Mouse (Mus musculus) midbrain, embryonic 11.5 days (tissue): ENCODE measurements around the gene Krtap2-4. TPM values are rescaled to one million over a fixed set of nuclear protein-coding genes. Genes with fewer than 3 reads are reported as not detected.
"Not testable (repeated sequence)": the region's sequence is repeated elsewhere in the genome, so short reads cannot be mapped to it uniquely, and the experiment has no call there.

Experiments
- ATAC-seq: fragments of 200-750 bp; cut with Nextera tagmentation; 2 replicates; pipeline ENCODE4 v1.8.0; 2017; ENCODE audit warnings: moderate TSS enrichment, moderate library complexity; ENCODE audit not compliant: low FRiP score
- DNase-seq: peaks from one replicate; pipeline ENCODE4 v3.0.0; 2015; ENCODE audit warnings: low spot score; ENCODE audit errors: missing footprints
- H3K27ac ChIP-seq: fragments of 300-500 bp; sonication (generic); 2 replicates; pipeline ENCODE4 v1.5.1; 2014; ENCODE audit warnings: low read depth, low read length
- H3K27me3 ChIP-seq: fragments of 300-500 bp; sonication (generic); 2 replicates; pipeline ENCODE4 v1.6.1; 2014; ENCODE audit warnings: mild to moderate bottlenecking, low read length, moderate library complexity, mixed read lengths; ENCODE audit not compliant: control insufficient read depth, insufficient read depth
- H3K36me3 ChIP-seq: fragments of 300-500 bp; sonication (generic); 2 replicates; pipeline ENCODE4 v1.6.1; 2014; ENCODE audit warnings: mild to moderate bottlenecking, low read length, moderate library complexity, mixed read lengths; ENCODE audit not compliant: control insufficient read depth, insufficient read depth
- H3K4me1 ChIP-seq: fragments of 300-500 bp; sonication (generic); 2 replicates; pipeline ENCODE4 v1.6.1; 2014; ENCODE audit warnings: low read length; ENCODE audit not compliant: control insufficient read depth, insufficient read depth
- H3K4me2 ChIP-seq: fragments of 300-500 bp; sonication (generic); 2 replicates; pipeline ENCODE4 v1.6.1; 2014; ENCODE audit warnings: mild to moderate bottlenecking, moderate library complexity
- H3K4me3 ChIP-seq: fragments of 300-500 bp; sonication (generic); 2 replicates; pipeline ENCODE4 v1.5.1; 2014; ENCODE audit warnings: low read depth, low read length
- H3K9ac ChIP-seq: fragments of 300-500 bp; sonication (generic); 2 replicates; pipeline ENCODE4 v1.6.1; 2014; ENCODE audit warnings: low read length
- H3K9me3 ChIP-seq: fragments of 300-500 bp; sonication (generic); 2 replicates; pipeline ENCODE4 v1.6.1; 2016; ENCODE audit warnings: low read length; ENCODE audit not compliant: control insufficient read depth
- WGBS: fragments of 180-500 bp; shearing (Covaris S2); extraction: QIAGEN DNeasy Blood & Tissue Kit; methylation state at CpG from one replicate; pipeline ENCODE4 v1.1.7; 2014; 5-methylcytosine and 5-hydroxymethylcytosine counted together
- polyA plus RNA-seq: library from polyadenylated mRNA; unstranded; fragments of >200 nt; fragmentation: Nextera tagmentation; extraction: Ambion mirVana; gene quantifications from 2 replicates; pipeline ENCODE4 v1.2.1, GENCODE M21; 2014

The Krtap2-4 gene
- polyA plus RNA-seq: not detected in 2 replicates

- WGBS: 74% methylated on average over 3 of the region's 3 CpGs
- Histone ChIP-seq H3K4me1 (no peaks in the 10 kb centered on the region), H3K9ac (no peak within 1 kb of the TSS), H3K27me3 (no peaks in the 10 kb centered on the region), H3K27ac (no peak within 1 kb of the TSS), H3K36me3 (no peaks in the 10 kb centered on the region), H3K4me3 (no peak within 1 kb of the TSS), H3K4me2 (no peak within 1 kb of the TSS), H3K9me3 (no peaks in the 10 kb centered on the region)
- ATAC-seq (no peak), DNase-seq (no peak)
Observed at GRCm38 (mm10) chr11:99614796-99615363, at the start of gene Krtap2-4. TSS of gene Krtap2-4 (minus strand) at chr11:99614846.

GRCm38 (mm10) chr11:99662802-99663201 is 48.2 kb upstream of the Krtap2-4 start:
- Histone ChIP-seq H3K4me2 (no peak overlapping the region), H3K27me3 (no peaks in the 10 kb centered on the region), H3K9ac (no peak overlapping the region), H3K4me3 (no peak overlapping the region), H3K9me3 (no peaks in the 10 kb centered on the region), H3K36me3 (no peaks in the 10 kb centered on the region), H3K27ac (no peak overlapping the region), H3K4me1 (no peaks in the 10 kb centered on the region)
- WGBS: 88% methylated on average over 10 of the region's 10 CpGs
- DNase-seq: no peak
- ATAC-seq: no peak

GRCm38 (mm10) chr11:99659256-99659655 is 44.6 kb upstream of the Krtap2-4 start:
- Histone ChIP-seq H3K9me3 (no peaks in the 10 kb centered on the region), H3K9ac (no peak overlapping the region), H3K4me2 (no peak overlapping the region), H3K4me1 (no peaks in the 10 kb centered on the region), H3K4me3 (no peak overlapping the region), H3K27me3 (no peaks in the 10 kb centered on the region), H3K36me3 (no peaks in the 10 kb centered on the region), H3K27ac (no peak overlapping the region)
- 92% methylated on average over 4 of the region's 4 CpGs for WGBS
- no peak for DNase-seq
- ATAC-seq: no peak

- not testable (repeated sequence) for H3K27me3 ChIP-seq, H3K4me1 ChIP-seq, H3K4me3 ChIP-seq, H3K9ac ChIP-seq, ATAC-seq, H3K36me3 ChIP-seq, H3K4me2 ChIP-seq, DNase-seq, H3K27ac ChIP-seq, H3K9me3 ChIP-seq
- WGBS: 68% methylated on average over 10 of the region's 10 CpGs
Observed at GRCm38 (mm10) chr11:99658467-99659010, 43.9 kb upstream of the Krtap2-4 start, which contains the start of gene Gm11563. TSS of gene Gm11563 (minus strand) at chr11:99658960.

GRCm38 (mm10) chr11:99657051-99657450 is 42.4 kb upstream of the Krtap2-4 start:
- Histone ChIP-seq H3K27ac (no peak overlapping the region), H3K36me3 (no peaks in the 10 kb centered on the region), H3K27me3 (no peaks in the 10 kb centered on the region), H3K9ac (no peak overlapping the region), H3K4me2 (no peak overlapping the region), H3K4me3 (no peak overlapping the region), H3K9me3 (no peaks in the 10 kb centered on the region), H3K4me1 (no peaks in the 10 kb centered on the region)
- WGBS: 57% methylated on average over 5 of the region's 5 CpGs
- ATAC-seq: no peak
- no peak for DNase-seq

GRCm38 (mm10) chr11:99650136-99650535 is 35.5 kb upstream of the Krtap2-4 start, which contains the start of gene Gm11555:
TSS of gene Gm11555 (minus strand) at chr11:99650236.
- H3K4me3 ChIP-seq: no peak within 1 kb of the TSS
- no peaks in the 10 kb centered on the region for H3K4me1 ChIP-seq
- no peaks in the 10 kb centered on the region for H3K9me3 ChIP-seq
- no peaks in the 10 kb centered on the region for H3K36me3 ChIP-seq
- DNase-seq (no peak), ATAC-seq (no peak)
- H3K9ac ChIP-seq: no peak within 1 kb of the TSS
- H3K27ac ChIP-seq: no peak within 1 kb of the TSS
- 81% methylated on average over 2 of the region's 2 CpGs for WGBS
- H3K27me3 ChIP-seq: no peaks in the 10 kb centered on the region
- H3K4me2 ChIP-seq: no peak within 1 kb of the TSS

- Histone ChIP-seq H3K4me2 (no peak overlapping the region), H3K27ac (no peak overlapping the region), H3K9me3 (no peaks in the 10 kb centered on the region), H3K4me1 (no peaks in the 10 kb centered on the region), H3K27me3 (no peaks in the 10 kb centered on the region), H3K4me3 (no peak overlapping the region), H3K9ac (no peak overlapping the region), H3K36me3 (no peaks in the 10 kb centered on the region)
- DNase-seq (no peak), ATAC-seq (no peak)
- WGBS: 92% methylated on average over 15 of the region's 15 CpGs
Observed at GRCm38 (mm10) chr11:99646444-99646843, 31.8 kb upstream of the Krtap2-4 start.

- H3K4me1 ChIP-seq: no peaks in the 10 kb centered on the region
- H3K9ac ChIP-seq: no peak overlapping the region
- WGBS: 86% methylated on average over 3 of the region's 3 CpGs
- H3K4me3 ChIP-seq: no peak overlapping the region
- H3K36me3 ChIP-seq: no peaks in the 10 kb centered on the region
- no peaks in the 10 kb centered on the region for H3K27me3 ChIP-seq
- ATAC-seq: no peak
- H3K27ac ChIP-seq: no peak overlapping the region
- DNase-seq: no peak
- H3K4me2 ChIP-seq: no peak overlapping the region
- H3K9me3 ChIP-seq: no peaks in the 10 kb centered on the region
Observed at GRCm38 (mm10) chr11:99644351-99644750, 29.7 kb upstream of the Krtap2-4 start.

- not testable (repeated sequence) for H3K4me2 ChIP-seq, H3K27me3 ChIP-seq, ATAC-seq, H3K27ac ChIP-seq, H3K36me3 ChIP-seq, H3K4me3 ChIP-seq, DNase-seq, H3K9ac ChIP-seq, H3K4me1 ChIP-seq, H3K9me3 ChIP-seq
- WGBS: 84% methylated on average over 9 of the region's 9 CpGs
Observed at GRCm38 (mm10) chr11:99643635-99644139, 29.0 kb upstream of the Krtap2-4 start, which contains the start of gene Krtap4-7. TSS of gene Krtap4-7 (minus strand) at chr11:99644089.
